Mouse (Mus musculus) limb, embryonic 14.5 days (tissue): ENCODE results near the gene Aif1. TPM values are rescaled to one million over a fixed set of nuclear protein-coding genes. Genes with fewer than 3 reads are reported as not detected.

Experiments used
- ATAC-seq: fragments of 200-750 bp; cut with Nextera tagmentation; 2 replicates; pipeline ENCODE4 v1.8.0; 2017; ENCODE audit warnings: low read depth, moderate number of reproducible peaks, moderate TSS enrichment; ENCODE audit not compliant: low FRiP score
- DNase-seq: peaks from one replicate; pipeline ENCODE4 v3.0.0-alpha.2; 2015; ENCODE audit warnings: low spot score
- H3K27ac ChIP-seq: fragments of 300-500 bp; sonication (generic); replicated peaks from 2 replicates; pipeline ENCODE4 v1.5.1; 2014; ENCODE audit warnings: low read depth, mild to moderate bottlenecking, low read length, moderate library complexity, mixed read lengths
- H3K27me3 ChIP-seq: fragments of 300-500 bp; sonication (generic); 2 replicates; pipeline ENCODE4 v1.6.1; 2014; ENCODE audit warnings: low read length, mixed read lengths; ENCODE audit not compliant: control insufficient read depth, insufficient read depth
- H3K36me3 ChIP-seq: fragments of 300-500 bp; sonication (generic); 2 replicates; pipeline ENCODE4 v1.6.1; 2014; ENCODE audit warnings: mild to moderate bottlenecking, low read length, moderate library complexity, mixed read lengths; ENCODE audit not compliant: control insufficient read depth, insufficient read depth
- H3K4me1 ChIP-seq: fragments of 300-500 bp; sonication (generic); 2 replicates; pipeline ENCODE4 v1.6.1; 2014; ENCODE audit warnings: antibody characterized with exemption, low read length, mixed read lengths; ENCODE audit not compliant: control insufficient read depth, insufficient read depth
- H3K4me2 ChIP-seq: fragments of 300-500 bp; sonication (generic); replicated peaks from 2 replicates; pipeline ENCODE4 v1.6.1; 2014; ENCODE audit warnings: low read depth, mild to moderate bottlenecking, low read length, moderate library complexity; ENCODE audit not compliant: severe bottlenecking
- H3K4me3 ChIP-seq: fragments of 300-500 bp; sonication (generic); replicated peaks from 2 replicates; pipeline ENCODE4 v1.5.1; 2014; ENCODE audit warnings: low read length
- H3K9ac ChIP-seq: fragments of 300-500 bp; sonication (generic); 2 replicates; pipeline ENCODE4 v1.6.1; 2014; ENCODE audit warnings: mild to moderate bottlenecking, low read depth, low read length, moderate library complexity; ENCODE audit not compliant: severe bottlenecking
- H3K9me3 ChIP-seq: fragments of 300-500 bp; sonication (generic); 2 replicates; pipeline ENCODE4 v1.6.1; 2016; ENCODE audit warnings: low read length; ENCODE audit not compliant: control insufficient read depth
- POLR2A ChIP-seq: fragments of 200-500 bp; IDR thresholded peaks from 2 replicates; pipeline ENCODE4 v1.8.0; 2012; ENCODE audit warnings: inconsistent platforms, mild to moderate bottlenecking, moderate library complexity, borderline replicate concordance; ENCODE audit not compliant: insufficient read depth, insufficient read length; ENCODE audit errors: extremely low read depth
- WGBS: fragments of 180-500 bp; shearing (Covaris S2); extraction: QIAGEN DNeasy Blood & Tissue Kit; methylation state at CpG from one replicate; pipeline ENCODE4 v1.1.7; 2014; 5-methylcytosine and 5-hydroxymethylcytosine counted together
- polyA plus RNA-seq, 2 experiments: library from polyadenylated mRNA; depleted of rRNA in 1 of 2; stranded (reverse) in 1 of 2; unstranded in 1 of 2; fragments of >200 nt; fragmentation: Nextera tagmentation in 1 of 2; extraction: Ambion mirVana in 1 of 2; gene quantifications; 2 replicates each; pipeline versions ENCODE4 v1.2.1 to v1.2.3; 2012 to 2014

Gene Aif1
- polyA plus RNA-seq, 2 experiments, result 4.8 to 15.7 TPM

DNA sequence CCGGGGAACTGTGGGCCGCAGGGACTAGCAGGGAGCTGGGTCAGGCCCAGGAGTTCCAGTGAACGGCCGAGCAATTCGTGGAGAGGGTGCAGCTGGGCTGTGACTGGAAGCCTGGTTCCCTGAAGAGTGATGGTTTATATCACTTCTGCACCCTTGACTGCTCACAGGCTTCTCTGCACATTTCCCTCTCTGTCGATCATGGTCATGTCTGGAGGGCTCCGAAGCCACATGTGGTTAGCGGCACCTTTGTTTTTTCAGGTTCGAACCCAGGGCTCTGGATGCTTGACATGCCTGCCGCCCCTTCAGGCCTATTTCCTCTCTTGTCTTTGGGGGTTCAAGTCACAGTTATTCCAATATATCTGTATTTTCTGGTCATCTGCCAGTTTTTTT, 29.5 kb upstream of the Aif1 start:
- DNase-seq, result no peak
- no peak for ATAC-seq
- Histone ChIP-seq H3K4me1 (no peaks in the 10 kb centered on the region), H3K4me2 (no peak overlapping the region), H3K9ac (no peak overlapping the region), H3K9me3 (no peaks in the 10 kb centered on the region), H3K4me3 (no peak overlapping the region), H3K36me3 (no peaks in the 10 kb centered on the region), H3K27me3 (no peaks in the 10 kb centered on the region), H3K27ac (no peak overlapping the region)
- 58% methylated on average over 10 of the region's 10 CpGs for WGBS
- TF ChIP-seq POLR2A, result no peak

DNA sequence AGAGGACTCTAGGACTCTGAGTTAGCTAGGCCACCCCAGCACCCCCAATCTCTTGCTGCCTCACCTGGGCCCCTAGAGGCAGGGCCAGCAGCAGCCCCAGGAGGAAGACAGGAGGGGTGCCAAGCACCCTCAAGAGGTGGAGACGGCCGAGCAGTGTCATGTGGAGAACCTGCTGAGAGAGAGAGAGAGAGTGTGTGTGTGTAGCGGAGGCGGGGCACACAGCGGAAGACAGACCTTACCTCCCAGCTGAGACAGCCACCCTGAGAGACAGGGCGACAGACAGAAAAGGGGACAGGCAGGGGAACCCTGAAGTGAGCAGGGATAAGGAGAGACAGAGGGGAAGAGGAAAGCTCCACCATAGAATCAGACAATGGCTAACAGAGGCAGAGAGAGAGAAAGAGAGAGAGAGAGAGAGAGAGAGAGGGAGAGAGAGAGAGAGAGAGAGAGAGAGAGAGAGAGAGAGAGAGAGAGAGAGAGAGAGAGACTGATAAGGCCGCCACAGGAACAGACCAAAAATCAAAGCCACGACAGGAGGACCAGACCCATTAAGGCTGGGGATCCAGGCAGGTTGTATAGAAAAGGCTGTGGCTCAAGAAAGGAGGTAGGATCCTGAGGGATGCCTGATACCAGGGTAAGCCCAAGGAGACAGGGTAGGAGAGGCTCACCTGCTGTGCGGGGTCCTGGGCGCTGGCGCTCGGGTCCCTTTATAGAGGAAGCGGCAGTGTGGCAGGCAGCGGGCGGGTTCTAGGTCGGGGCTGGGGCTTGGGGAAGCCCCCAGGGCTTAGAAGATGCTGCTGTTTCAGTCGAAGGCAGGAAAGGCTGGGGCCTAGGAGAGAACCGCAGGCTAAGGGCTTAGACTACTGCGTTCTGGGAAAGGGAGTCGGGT, 28.9 kb upstream of the Aif1 start, which contains the start of gene Lta:
Gene Lta, minus strand, starts transcription at position 858 of the 886 bp plus-strand sequence.
- H3K4me2 ChIP-seq, result no peak within 1 kb of the TSS
- H3K36me3 ChIP-seq, result no peaks in the 10 kb centered on the region
- WGBS, result 18% methylated on average over 19 of the region's 20 CpGs
- no peak within 1 kb of the TSS for H3K4me3 ChIP-seq
- H3K27ac ChIP-seq, result no peak within 1 kb of the TSS
- no peak for DNase-seq
- H3K4me1 ChIP-seq, result no peaks in the 10 kb centered on the region
- ATAC-seq, result no peak
- H3K27me3 ChIP-seq, result no peaks in the 10 kb centered on the region
- H3K9ac ChIP-seq, result no peak within 1 kb of the TSS
- no peaks in the 10 kb centered on the region for H3K9me3 ChIP-seq
- no peak for TF ChIP-seq POLR2A

DNA sequence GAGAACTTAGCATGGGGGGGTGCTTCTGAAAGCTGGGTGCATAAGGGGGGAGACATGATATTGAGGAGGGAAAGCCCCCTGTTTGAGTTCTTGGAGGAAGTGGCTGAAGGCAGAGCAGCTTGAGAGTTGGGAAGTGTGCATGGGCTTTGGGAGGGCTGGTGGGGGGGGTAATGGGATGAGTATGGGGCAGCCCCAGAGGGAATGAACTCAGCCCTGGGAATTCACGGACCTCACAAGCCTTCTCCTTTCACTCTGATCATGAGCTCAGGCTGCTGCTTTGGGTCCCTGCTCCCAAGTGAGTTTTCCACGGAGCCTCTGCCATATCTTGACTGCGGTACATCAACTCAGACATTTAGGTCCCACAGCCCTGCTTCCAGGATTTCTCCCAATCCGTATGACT, 26.6 kb upstream of the Aif1 start:
- Histone ChIP-seq H3K27me3 (no peaks in the 10 kb centered on the region), H3K9me3 (no peaks in the 10 kb centered on the region), H3K27ac (no peak overlapping the region), H3K9ac (no peak overlapping the region), H3K4me2 (no peak overlapping the region), H3K36me3 (no peaks in the 10 kb centered on the region), H3K4me1 (no peaks in the 10 kb centered on the region), H3K4me3 (no peak overlapping the region)
- 83% methylated on average over 4 of the region's 4 CpGs for WGBS
- DNase-seq (no peak), ATAC-seq (no peak)
- no peak for TF ChIP-seq POLR2A

DNA sequence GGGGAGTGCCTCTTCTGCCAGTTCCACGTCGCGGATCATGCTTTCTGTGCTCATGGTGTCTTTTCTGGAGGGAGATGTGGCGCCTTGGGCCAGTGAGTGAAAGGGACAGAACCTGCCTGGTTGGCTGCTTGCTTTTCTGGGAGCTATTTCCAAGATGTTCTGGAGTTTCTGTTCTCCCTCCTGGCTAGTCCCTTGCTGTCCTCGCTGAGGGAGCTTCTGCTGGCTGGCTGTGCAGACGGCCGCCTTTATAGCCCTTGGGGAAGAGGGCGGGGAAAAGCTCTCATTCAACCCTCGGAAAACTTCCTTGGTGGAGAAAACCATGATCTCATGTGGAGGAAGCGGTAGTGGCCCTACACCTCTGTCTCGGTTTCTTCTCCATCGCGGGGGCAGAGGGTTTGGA, 25.9 kb upstream of the Aif1 start, which contains the start of gene Tnf:
Gene Tnf, minus strand, starts transcription at position 221 of the 400 bp plus-strand sequence.
- H3K27ac ChIP-seq, result no peak within 1 kb of the TSS
- H3K9ac ChIP-seq, result no peak within 1 kb of the TSS
- H3K9me3 ChIP-seq, result no peaks in the 10 kb centered on the region
- TF ChIP-seq POLR2A, result no peak
- 30% methylated on average over 13 of the region's 13 CpGs for WGBS
- ATAC-seq, result no peak
- H3K4me2 ChIP-seq, result no peak within 1 kb of the TSS
- no peak within 1 kb of the TSS for H3K4me3 ChIP-seq
- no peaks in the 10 kb centered on the region for H3K4me1 ChIP-seq
- no peaks in the 10 kb centered on the region for H3K27me3 ChIP-seq
- no peak for DNase-seq
- no peaks in the 10 kb centered on the region for H3K36me3 ChIP-seq

DNA sequence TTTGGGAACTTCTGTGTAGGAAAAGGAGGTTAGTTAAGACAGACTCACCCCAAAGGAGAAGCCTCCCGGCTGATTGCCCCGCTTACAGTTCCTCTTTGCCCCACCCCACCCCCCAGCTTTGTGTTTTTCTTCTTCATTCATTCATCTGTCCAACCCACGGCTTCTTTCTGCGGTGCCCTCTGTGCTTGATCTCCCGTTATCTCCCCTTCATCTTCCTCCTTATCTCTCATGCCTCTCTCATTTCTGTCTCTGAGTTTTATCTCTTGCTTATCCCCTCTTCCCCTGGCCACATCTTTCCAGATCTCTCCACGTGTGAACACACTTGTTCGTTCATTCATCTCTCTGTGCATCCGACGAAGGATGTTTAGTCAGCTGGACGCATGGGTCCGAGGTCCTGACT, 25.3 kb upstream of the Aif1 start:
- ATAC-seq, result no peak
- 74% methylated on average over 11 of the region's 11 CpGs for WGBS
- no peak for DNase-seq
- no peak overlapping the region for H3K4me3 ChIP-seq
- H3K9me3 ChIP-seq, result no peaks in the 10 kb centered on the region
- TF ChIP-seq POLR2A, result no peak
- peaks cover 6% of the 10 kb centered on the region for H3K27me3 ChIP-seq
- no peak overlapping the region for H3K4me2 ChIP-seq
- H3K27ac ChIP-seq, result no peak overlapping the region
- no peak overlapping the region for H3K9ac ChIP-seq
- H3K4me1 ChIP-seq, result no peaks in the 10 kb centered on the region
- H3K36me3 ChIP-seq, result no peaks in the 10 kb centered on the region

DNA sequence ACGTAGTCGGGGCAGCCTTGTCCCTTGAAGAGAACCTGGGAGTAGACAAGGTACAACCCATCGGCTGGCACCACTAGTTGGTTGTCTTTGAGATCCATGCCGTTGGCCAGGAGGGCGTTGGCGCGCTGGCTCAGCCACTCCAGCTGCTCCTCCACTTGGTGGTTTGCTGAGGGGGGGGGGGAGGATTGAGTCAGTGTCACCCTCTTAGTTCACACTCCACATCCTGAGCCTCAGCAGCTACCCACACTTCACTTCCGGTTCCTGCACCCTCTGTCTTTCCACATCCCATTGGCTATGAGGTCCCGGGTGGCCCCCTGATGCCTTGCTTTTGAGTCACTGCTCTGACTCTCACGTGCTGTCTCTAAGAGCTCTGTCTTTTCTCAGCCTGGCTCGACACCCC, 24.5 kb upstream of the Aif1 start:
- no peaks in the 10 kb centered on the region for H3K36me3 ChIP-seq
- no peak overlapping the region for H3K4me2 ChIP-seq
- WGBS, result 79% methylated on average over 11 of the region's 11 CpGs
- H3K4me3 ChIP-seq, result no peak overlapping the region
- no peak overlapping the region for H3K9ac ChIP-seq
- no peak for DNase-seq
- no peak for TF ChIP-seq POLR2A
- no peak overlapping the region for H3K27ac ChIP-seq
- H3K4me1 ChIP-seq, result peaks cover 2% of the 10 kb centered on the region; the same call in 1 of the 2 replicates
- ATAC-seq, result no peak
- H3K9me3 ChIP-seq, result no peaks in the 10 kb centered on the region
- H3K27me3 ChIP-seq, result peaks cover 13% of the 10 kb centered on the region
